Mouse (Mus musculus): Measurements from ENCODE around the gene Cyp27b1. TPM values are rescaled to one million over a fixed set of nuclear protein-coding genes. Genes with fewer than 3 reads are reported as not detected.
"Not testable (repeated sequence)": the region's sequence is repeated elsewhere in the genome, so short reads cannot be mapped to it uniquely, and the experiment has no call there.

The Cyp27b1 gene
- polyA plus RNA-seq, 1 experiment from 2014 or later = not detected

DNA sequence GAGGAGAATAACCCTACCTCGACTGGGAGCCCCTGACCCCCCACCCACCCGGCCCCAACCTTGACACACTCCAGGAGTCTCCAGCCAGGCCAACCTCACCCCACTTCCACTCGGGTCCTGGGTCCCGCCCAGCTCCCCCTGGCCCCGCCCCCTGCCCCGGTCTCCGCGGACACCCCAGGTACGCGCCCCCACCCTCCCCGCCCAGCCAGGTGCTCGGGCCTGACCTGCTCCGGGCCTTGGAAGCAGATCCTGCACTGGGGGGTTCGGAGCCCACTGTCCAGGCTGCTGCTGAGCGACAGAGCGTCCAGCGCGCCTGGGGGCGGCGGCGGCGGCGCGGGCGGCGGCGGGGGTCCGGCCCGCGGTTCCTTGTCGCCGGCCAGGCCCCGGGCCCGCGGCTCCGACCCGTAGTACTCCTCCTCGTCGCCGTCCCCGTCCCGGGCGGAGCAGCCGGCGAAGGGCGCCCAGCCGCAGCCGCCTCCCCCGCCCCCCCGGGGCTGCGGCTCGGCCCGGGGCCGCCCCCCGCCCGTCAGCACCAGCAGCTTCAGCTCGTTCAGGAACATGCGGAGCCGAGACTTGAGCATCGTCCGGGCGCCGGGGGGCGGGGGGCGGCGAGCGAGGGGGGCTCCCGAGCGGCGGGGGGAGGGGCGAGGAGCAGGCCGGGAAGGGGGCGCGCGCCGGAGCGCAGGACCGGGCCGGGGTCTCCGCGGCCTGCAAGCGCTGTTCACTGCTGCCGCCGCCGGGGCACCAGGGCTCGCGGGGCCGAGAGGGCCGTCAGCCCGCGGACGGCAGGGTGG lies 11.3 kb downstream of the Cyp27b1 start:
- H3K36me3 ChIP-seq (ENCODE audit: inconsistent target) = no peaks in the 10 kb centered on the region
- H3K27ac ChIP-seq = no peak overlapping the region
- WGBS (ENCODE audit: missing documents) = 0% methylated on average over 44 of the region's 92 CpGs
- H3K79me2 ChIP-seq (ENCODE audit: inconsistent target) = peaks cover 9% of the 10 kb centered on the region
- no peak overlapping the region for H3K4me3 ChIP-seq (ENCODE audit: inconsistent target)

GRCm38 (mm10) chr10:127059968-127060916 lies 12.2 kb downstream of the Cyp27b1 start, which contains the start of gene March9:
March9 (minus strand) TSS chr10:127060184.
- peaks cover 18% of the 10 kb centered on the region for H3K79me2 ChIP-seq (ENCODE audit: inconsistent target)
- peak within 1 kb of the TSS; percentile 11 for H3K4me3 ChIP-seq (ENCODE audit: inconsistent target)
- no peak within 1 kb of the TSS for H3K27ac ChIP-seq
- WGBS (ENCODE audit: missing documents) = 7% methylated on average over 51 of the region's 72 CpGs
- peaks cover 5% of the 10 kb centered on the region; the same call in 1 of the 2 replicates for H3K36me3 ChIP-seq (ENCODE audit: inconsistent target)

DNA sequence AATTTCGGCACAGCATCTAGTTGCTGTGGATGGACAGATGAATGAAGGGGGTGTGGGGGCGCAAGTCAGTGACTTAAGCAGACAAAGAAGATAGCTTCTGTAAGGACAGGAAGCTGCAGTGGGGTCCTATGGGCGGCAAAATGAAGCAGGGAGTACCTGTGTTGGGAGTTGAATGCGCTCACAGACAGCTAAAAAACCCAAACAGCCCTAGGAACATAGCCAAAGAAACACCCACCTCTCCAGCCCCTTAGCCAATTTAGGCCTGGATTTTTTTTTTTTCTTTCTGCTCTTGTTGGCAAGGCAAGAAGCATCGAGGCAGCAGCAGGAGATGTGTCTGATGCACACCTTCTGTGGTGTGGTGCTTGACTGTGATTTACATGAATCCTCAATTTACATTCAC lies 13.0 kb downstream of the Cyp27b1 start:
- Histone ChIP-seq H3K79me2 (ENCODE audit: inconsistent target) (peaks cover 26% of the 10 kb centered on the region), H3K4me3 (ENCODE audit: inconsistent target) (no peak overlapping the region), H3K36me3 (ENCODE audit: inconsistent target) (peaks cover 13% of the 10 kb centered on the region), H3K27ac (no peak overlapping the region)
- WGBS (ENCODE audit: missing documents) = 91% methylated on average over 5 of the region's 5 CpGs

DNA sequence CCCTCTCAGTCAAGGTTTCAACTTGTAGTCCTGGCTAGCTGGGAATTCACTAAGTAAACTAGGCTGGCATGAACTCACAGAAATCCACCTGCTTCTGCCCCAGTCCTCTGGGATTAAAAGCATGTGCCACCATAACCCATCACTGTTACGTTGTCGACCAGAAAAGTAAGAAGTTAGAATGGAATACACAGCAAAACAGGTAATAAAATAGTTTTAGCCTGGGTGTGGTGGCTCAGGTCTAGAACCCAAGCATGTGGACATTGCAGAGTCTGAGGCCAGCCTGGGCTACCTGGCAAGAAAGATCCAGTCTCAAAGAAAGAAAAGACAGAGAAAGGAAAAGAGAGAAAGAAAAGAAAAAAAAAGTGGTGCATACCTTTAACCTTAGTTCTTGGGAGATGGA lies 13.5 kb downstream of the Cyp27b1 start:
- H3K79me2 ChIP-seq (ENCODE audit: inconsistent target) = peaks cover 29% of the 10 kb centered on the region
- 82% methylated on average over 2 of the region's 2 CpGs for WGBS (ENCODE audit: missing documents)
- no peak overlapping the region for H3K27ac ChIP-seq
- H3K36me3 ChIP-seq (ENCODE audit: inconsistent target) = peaks cover 18% of the 10 kb centered on the region
- H3K4me3 ChIP-seq (ENCODE audit: inconsistent target) = no peak overlapping the region

GRCm38 (mm10) chr10:127062101-127062500 lies 14.1 kb downstream of the Cyp27b1 start:
- Histone ChIP-seq H3K36me3 (ENCODE audit: inconsistent target) (peaks cover 24% of the 10 kb centered on the region), H3K27ac (peak overlapping the region; percentile 62), H3K79me2 (ENCODE audit: inconsistent target) (peaks cover 32% of the 10 kb centered on the region)
- H3K4me3 ChIP-seq (ENCODE audit: inconsistent target) = not testable (repeated sequence)
- WGBS (ENCODE audit: missing documents) = 95% methylated on average over 2 of the region's 4 CpGs

DNA sequence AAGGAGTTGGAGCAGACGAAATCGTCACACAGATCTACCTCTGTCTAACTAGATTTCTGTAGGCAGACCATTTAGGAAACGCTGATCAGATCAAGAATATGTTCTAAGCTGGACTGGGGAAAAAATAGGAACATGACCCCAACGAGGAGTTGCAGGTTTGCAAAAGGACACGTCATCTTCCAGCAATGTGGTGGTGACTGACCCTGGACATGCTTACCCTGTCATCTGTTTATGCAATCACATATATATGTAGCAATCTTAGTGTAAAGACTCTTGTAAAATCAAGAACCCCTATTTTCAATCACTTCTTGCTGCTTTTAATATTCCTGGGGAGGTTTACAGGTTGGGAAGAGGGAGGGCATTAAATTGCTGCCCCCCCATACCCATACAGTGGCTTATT lies 14.5 kb downstream of the Cyp27b1 start:
- H3K36me3 ChIP-seq (ENCODE audit: inconsistent target) = peaks cover 28% of the 10 kb centered on the region
- H3K27ac ChIP-seq = peak overlapping the region; percentile 62
- H3K4me3 ChIP-seq (ENCODE audit: inconsistent target) = no peak overlapping the region
- 39% methylated on average over 5 of the region's 5 CpGs for WGBS (ENCODE audit: missing documents)
- peaks cover 32% of the 10 kb centered on the region for H3K79me2 ChIP-seq (ENCODE audit: inconsistent target)

GRCm38 (mm10) chr10:127063239-127063872 lies 15.3 kb downstream of the Cyp27b1 start, which contains the start of gene Cdk4:
Cdk4 (plus strand) TSS chr10:127063534.
- Histone ChIP-seq H3K27ac (peak within 1 kb of the TSS; percentile 87), H3K36me3 (ENCODE audit: inconsistent target) (peaks cover 34% of the 10 kb centered on the region), H3K79me2 (ENCODE audit: inconsistent target) (peaks cover 32% of the 10 kb centered on the region), H3K4me3 (ENCODE audit: inconsistent target) (peak within 1 kb of the TSS; percentile 69)
- under 1% methylated on average over 46 of the region's 46 CpGs for WGBS (ENCODE audit: missing documents)

GRCm38 (mm10) chr10:127063913-127064870 lies 16.1 kb downstream of the Cyp27b1 start:
- Histone ChIP-seq H3K4me3 (ENCODE audit: inconsistent target) (peak overlapping the region; percentile 69), H3K36me3 (ENCODE audit: inconsistent target) (peaks cover 34% of the 10 kb centered on the region), H3K79me2 (ENCODE audit: inconsistent target) (peaks cover 37% of the 10 kb centered on the region), H3K27ac (peak overlapping the region; percentile 87)
- 8% methylated on average over 37 of the region's 37 CpGs for WGBS (ENCODE audit: missing documents)

DNA sequence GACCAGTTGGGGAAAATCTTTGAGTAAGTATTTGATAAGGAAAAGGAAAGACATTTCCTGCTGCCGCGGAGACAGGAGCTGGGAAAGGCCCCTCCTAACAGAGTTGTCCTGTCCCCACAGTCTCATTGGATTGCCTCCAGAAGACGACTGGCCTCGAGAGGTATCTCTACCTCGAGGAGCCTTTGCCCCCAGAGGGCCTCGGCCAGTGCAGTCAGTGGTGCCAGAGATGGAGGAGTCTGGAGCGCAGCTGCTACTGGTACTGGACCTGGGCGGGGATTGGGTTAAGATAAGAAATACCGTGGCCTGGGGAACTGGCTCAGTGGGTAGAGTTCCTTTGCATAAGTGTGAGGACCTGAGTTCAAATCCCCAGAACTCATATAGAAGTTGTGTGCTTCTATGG lies 17.9 kb downstream of the Cyp27b1 start:
- Histone ChIP-seq H3K4me3 (ENCODE audit: inconsistent target) (no peak overlapping the region), H3K36me3 (ENCODE audit: inconsistent target) (peaks cover 34% of the 10 kb centered on the region), H3K79me2 (ENCODE audit: inconsistent target) (peaks cover 46% of the 10 kb centered on the region), H3K27ac (no peak overlapping the region)
- WGBS (ENCODE audit: missing documents) = 89% methylated on average over 7 of the region's 9 CpGs

DNA sequence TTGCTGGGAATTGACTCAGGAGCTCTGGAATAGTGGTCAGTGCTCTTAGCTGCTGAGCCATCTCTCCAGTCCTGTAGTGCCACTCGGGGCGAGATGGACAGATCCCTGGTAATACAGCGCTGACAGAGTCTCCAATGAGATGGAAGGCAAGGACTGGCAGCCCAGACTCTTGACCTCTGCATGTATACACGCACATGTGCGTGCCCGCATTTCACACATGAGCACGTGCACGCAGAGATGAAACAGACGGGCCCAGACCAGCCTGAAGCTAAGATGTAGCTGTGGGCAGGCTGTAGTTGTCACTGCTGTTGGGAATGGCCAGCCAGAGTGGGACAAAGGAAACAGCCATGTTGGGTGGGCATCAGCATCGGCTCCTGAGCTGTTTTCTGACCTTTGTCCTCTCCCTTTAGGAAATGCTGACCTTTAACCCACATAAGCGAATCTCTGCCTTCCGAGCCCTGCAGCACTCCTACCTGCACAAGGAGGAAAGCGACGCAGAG lies 18.5 kb downstream of the Cyp27b1 start:
- Histone ChIP-seq H3K36me3 (ENCODE audit: inconsistent target) (peaks cover 34% of the 10 kb centered on the region), H3K79me2 (ENCODE audit: inconsistent target) (peaks cover 46% of the 10 kb centered on the region), H3K27ac (no peak overlapping the region), H3K4me3 (ENCODE audit: inconsistent target) (no peak overlapping the region)
- 92% methylated on average over 14 of the region's 14 CpGs for WGBS (ENCODE audit: missing documents)

DNA sequence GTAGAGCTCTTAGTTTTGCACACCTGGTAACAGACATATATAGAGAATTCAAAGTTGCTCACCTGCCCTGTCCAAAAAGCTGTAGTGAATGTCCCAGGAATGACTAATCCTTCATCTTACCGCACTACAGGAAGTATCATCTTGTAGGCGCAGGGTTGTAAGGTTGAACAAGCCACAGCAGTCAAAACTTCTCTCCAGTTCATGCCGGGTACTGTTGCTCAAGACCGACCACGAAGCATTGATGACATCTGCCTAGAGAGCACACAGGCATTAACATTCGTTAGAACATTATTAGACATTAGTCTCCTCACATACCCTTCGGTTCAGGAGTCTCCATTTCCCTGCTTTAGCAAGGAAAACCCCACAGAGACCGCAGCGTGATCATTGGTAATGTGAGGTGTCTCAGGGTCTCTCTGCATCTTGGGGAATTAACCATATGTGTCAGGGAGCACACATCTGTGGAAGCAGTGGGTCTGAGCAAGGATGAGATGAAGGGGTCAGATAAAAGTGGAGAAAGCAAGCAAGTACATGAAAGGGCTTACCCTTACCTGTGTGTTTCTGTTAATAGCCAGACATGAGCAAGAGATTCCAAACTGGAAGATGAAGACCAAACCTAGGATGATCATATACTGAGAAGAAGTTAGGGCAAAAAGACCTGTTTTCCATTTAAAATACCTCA lies 20.4 kb downstream of the Cyp27b1 start:
- WGBS (ENCODE audit: missing documents) = 31% methylated on average over 9 of the region's 9 CpGs
- Histone ChIP-seq H3K27ac (no peak overlapping the region), H3K36me3 (ENCODE audit: inconsistent target) (peaks cover 34% of the 10 kb centered on the region), H3K4me3 (ENCODE audit: inconsistent target) (no peak overlapping the region), H3K79me2 (ENCODE audit: inconsistent target) (peaks cover 46% of the 10 kb centered on the region)

DNA sequence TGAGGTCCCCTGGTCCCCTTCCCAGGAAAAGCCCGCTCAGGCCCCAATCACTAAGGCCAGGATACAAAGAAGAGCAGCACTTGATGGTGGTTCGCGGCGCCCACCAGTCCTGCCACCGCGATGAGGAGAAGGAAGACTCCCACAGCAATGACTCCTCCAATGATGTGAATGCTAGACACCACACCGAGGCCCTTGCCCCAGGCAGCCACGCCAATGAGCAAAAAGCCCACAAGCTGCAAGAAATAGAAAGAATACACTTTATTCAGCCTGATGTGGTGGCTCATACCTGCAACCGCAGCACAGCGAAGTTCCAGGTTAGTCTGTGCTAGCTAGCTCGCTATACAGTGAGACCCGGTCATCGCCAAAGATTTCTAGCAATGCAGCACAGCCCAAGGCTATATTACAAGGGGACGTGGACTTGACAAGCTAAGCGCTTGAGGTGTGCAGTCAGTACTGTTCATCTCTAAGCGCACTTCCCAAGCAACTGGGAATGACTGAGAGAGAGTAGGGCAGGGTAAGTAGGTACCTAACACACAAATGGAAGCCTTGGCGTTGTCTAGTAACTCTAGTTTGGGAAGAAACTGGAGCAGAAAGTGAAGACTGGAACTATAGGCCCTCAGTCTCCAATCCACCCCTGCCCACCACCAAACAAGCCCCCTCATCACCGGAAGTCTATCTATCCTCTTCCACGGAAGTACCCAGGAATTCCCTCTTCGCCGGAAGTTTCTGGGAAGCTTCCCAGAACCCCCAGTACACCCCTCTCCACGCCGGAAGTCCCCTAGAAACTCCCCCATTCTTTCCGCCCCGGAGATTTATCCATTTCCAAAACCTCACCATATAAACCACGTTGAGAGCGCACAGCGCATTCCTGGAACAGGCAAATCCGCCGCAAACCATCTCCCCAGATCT lies 21.5 kb downstream of the Cyp27b1 start:
- peak overlapping the region; percentile 95 for H3K4me3 ChIP-seq (ENCODE audit: inconsistent target)
- H3K27ac ChIP-seq = peak overlapping the region; percentile 82
- peaks cover 34% of the 10 kb centered on the region for H3K36me3 ChIP-seq (ENCODE audit: inconsistent target)
- WGBS (ENCODE audit: missing documents) = 15% methylated on average over 30 of the region's 30 CpGs
- H3K79me2 ChIP-seq (ENCODE audit: inconsistent target) = peaks cover 35% of the 10 kb centered on the region

Measured in macrophage (primary cell).